Mouse (Mus musculus) frontal cortex, postnatal 25 days (tissue): ENCODE results near the gene Tcf21.
A peak's percentile ranks its signal among the peaks of the same experiment; 100 is the strongest.

ENCODE experiments used
- DNase-seq, 2 experiments: peaks; one replicate each; pipeline ENCODE4 v3.0.0; 2022; ENCODE audit warnings: low spot score in 2 of 2

Tcf21 gene

GRCm38 (mm10) chr10:22815461-22816236 lies 4.3 kb downstream of the Tcf21 start:
- no peak for DNase-seq

- DNase-seq, result no peak
These were observed 5.2 kb downstream of the Tcf21 start for GRCm38 (mm10) chr10:22814771-22815170.

- no peak for DNase-seq
These were observed 5.7 kb downstream of the Tcf21 start for GRCm38 (mm10) chr10:22814294-22814693.

GRCm38 (mm10) chr10:22813317-22813960 lies 6.5 kb downstream of the Tcf21 start:
- DNase-seq, result no peak

GRCm38 (mm10) chr10:22811921-22812320 lies 8.1 kb downstream of the Tcf21 start:
- no peak for DNase-seq

- DNase-seq, result no peak
These were observed 37.3 kb downstream of the Tcf21 start for GRCm38 (mm10) chr10:22782684-22783083.

- DNase-seq, result no peak
These were observed 38.5 kb downstream of the Tcf21 start for GRCm38 (mm10) chr10:22781466-22781865.

GRCm38 (mm10) chr10:22777939-22778338 lies 42.0 kb downstream of the Tcf21 start:
- DNase-seq, result no peak

- peak; percentile 49 to 56 for DNase-seq
These were observed 43.8 kb downstream of the Tcf21 start for GRCm38 (mm10) chr10:22776007-22776698.

GRCm38 (mm10) chr10:22775456-22775855 lies 44.5 kb downstream of the Tcf21 start:
- DNase-seq, result no peak

- no peak for DNase-seq
These were observed 45.3 kb downstream of the Tcf21 start for GRCm38 (mm10) chr10:22774626-22775025.
